Mouse (Mus musculus) kidney, adult 2 months (tissue): ENCODE measurements around the gene Zgpat. TPM values are rescaled to one million over a fixed set of nuclear protein-coding genes. Genes with fewer than 3 reads are reported as not detected.

Experiments used
- DNase-seq: peaks from one replicate; pipeline ENCODE4 v3.0.0; 2021
- H3K27ac ChIP-seq: fragments of 200-500 bp; 2 replicates; pipeline ENCODE4 v1.5.1; 2012; ENCODE audit warnings: low read depth, low read length, control low read depth, inconsistent platforms; ENCODE audit not compliant: insufficient read depth
- H3K27me3 ChIP-seq: fragments of 200-500 bp; replicated peaks from 2 replicates; pipeline ENCODE4 v1.6.1; 2012; ENCODE audit warnings: mild to moderate bottlenecking, moderate library complexity, low read length, inconsistent platforms; ENCODE audit not compliant: control insufficient read depth, insufficient read depth
- H3K36me3 ChIP-seq: fragments of 200-500 bp; 2 replicates; pipeline ENCODE4 v1.6.1; 2012; ENCODE audit warnings: mild to moderate bottlenecking, moderate library complexity, low read length, inconsistent platforms; ENCODE audit not compliant: control insufficient read depth, insufficient read depth
- H3K4me1 ChIP-seq: fragments of 200-500 bp; 2 replicates; pipeline ENCODE4 v1.6.1; 2011; ENCODE audit warnings: low read length; ENCODE audit not compliant: control insufficient read depth, insufficient read depth
- H3K4me3 ChIP-seq: fragments of 200-500 bp; 2 replicates; pipeline ENCODE4 v1.5.1; 2011; ENCODE audit warnings: mild to moderate bottlenecking, low read depth, low read length, control low read depth; ENCODE audit not compliant: insufficient read depth
- CTCF ChIP-seq: fragments of 200-500 bp; conservative IDR thresholded peaks from 2 replicates; pipeline ENCODE4 v1.5.1; 2011; ENCODE audit warnings: low read depth, mild to moderate bottlenecking, control low read depth, low read length, moderate library complexity, mixed read lengths; ENCODE audit not compliant: insufficient read depth, insufficient read length
- POLR2A ChIP-seq: fragments of 200-500 bp; IDR thresholded peaks from one replicate; pipeline ENCODE4 v1.6.1; 2011; ENCODE audit warnings: low read depth, low read length, control low read depth
- WGBS: fragments of 180-500 bp; shearing (Covaris S2); methylation state at CpG from one replicate; pipeline ENCODE4 v1.1.7; 2018; 5-methylcytosine and 5-hydroxymethylcytosine counted together
- polyA plus RNA-seq: library from polyadenylated mRNA; depleted of rRNA; stranded (reverse); fragments of >200 nt; gene quantifications from 2 replicates; pipeline ENCODE4 v1.2.3, GENCODE M21; 2012

The Zgpat gene
- polyA plus RNA-seq, 1 experiment = 29.6 TPM

GRCm38 (mm10) chr2:181392600-181393213, 28.0 kb downstream of the Zgpat start:
- H3K27ac ChIP-seq = no peak overlapping the region
- H3K4me1 ChIP-seq = no peaks in the 10 kb centered on the region
- 29% methylated on average over 4 of the region's 4 CpGs for WGBS
- no peaks in the 10 kb centered on the region for H3K27me3 ChIP-seq
- no peak overlapping the region for H3K4me3 ChIP-seq
- H3K36me3 ChIP-seq = no peaks in the 10 kb centered on the region
- TF ChIP-seq POLR2A = no peak
- peak; percentile 94 for TF ChIP-seq CTCF
- DNase-seq = peak; percentile 88

- H3K4me1 ChIP-seq = no peaks in the 10 kb centered on the region
- WGBS = 93% methylated on average over 3 of the region's 3 CpGs
- no peak for DNase-seq
- no peak overlapping the region for H3K27ac ChIP-seq
- H3K36me3 ChIP-seq = no peaks in the 10 kb centered on the region
- no peaks in the 10 kb centered on the region for H3K27me3 ChIP-seq
- no peak for TF ChIP-seq POLR2A
- TF ChIP-seq CTCF = no peak
- no peak overlapping the region for H3K4me3 ChIP-seq
These were observed 29.4 kb downstream of the Zgpat start for GRCm38 (mm10) chr2:181394086-181394485.

- Histone ChIP-seq H3K27ac (no peak overlapping the region), H3K36me3 (no peaks in the 10 kb centered on the region), H3K4me1 (no peaks in the 10 kb centered on the region), H3K4me3 (no peak overlapping the region), H3K27me3 (no peaks in the 10 kb centered on the region)
- 58% methylated on average over 5 of the region's 5 CpGs for WGBS
- peak; percentile 19 for DNase-seq
- TF ChIP-seq POLR2A (no peak), CTCF (no peak)
These were observed 32.6 kb downstream of the Zgpat start for GRCm38 (mm10) chr2:181397207-181397761.

GRCm38 (mm10) chr2:181401497-181401896, 36.8 kb downstream of the Zgpat start:
- Histone ChIP-seq H3K4me1 (no peaks in the 10 kb centered on the region), H3K4me3 (no peak overlapping the region), H3K27ac (no peak overlapping the region), H3K36me3 (no peaks in the 10 kb centered on the region), H3K27me3 (no peaks in the 10 kb centered on the region)
- TF ChIP-seq CTCF (no peak), POLR2A (no peak)
- 29% methylated on average over 1 of the region's 1 CpGs for WGBS
- DNase-seq = no peak

GRCm38 (mm10) chr2:181403722-181404121, 39.0 kb downstream of the Zgpat start:
- H3K36me3 ChIP-seq = no peaks in the 10 kb centered on the region
- H3K4me1 ChIP-seq = no peaks in the 10 kb centered on the region
- no peak overlapping the region for H3K27ac ChIP-seq
- no peak for DNase-seq
- H3K4me3 ChIP-seq = no peak overlapping the region
- H3K27me3 ChIP-seq = no peaks in the 10 kb centered on the region
- WGBS = 93% methylated on average over 3 of the region's 3 CpGs
- no peak for TF ChIP-seq CTCF

GRCm38 (mm10) chr2:181409643-181410042, 44.9 kb downstream of the Zgpat start:
- DNase-seq = peak; percentile 16
- 80% methylated on average over 7 of the region's 7 CpGs for WGBS
- H3K27ac ChIP-seq = no peak overlapping the region
- no peaks in the 10 kb centered on the region for H3K4me1 ChIP-seq
- H3K4me3 ChIP-seq = no peak overlapping the region
- H3K27me3 ChIP-seq = no peaks in the 10 kb centered on the region
- no peaks in the 10 kb centered on the region for H3K36me3 ChIP-seq
- TF ChIP-seq CTCF (no peak), POLR2A (no peak)

- DNase-seq = peak; percentile 82
- Histone ChIP-seq H3K27me3 (no peaks in the 10 kb centered on the region), H3K36me3 (no peaks in the 10 kb centered on the region), H3K4me1 (no peaks in the 10 kb centered on the region), H3K27ac (no peak overlapping the region), H3K4me3 (no peak overlapping the region)
- WGBS = 38% methylated on average over 4 of the region's 4 CpGs
- TF ChIP-seq POLR2A (no peak), CTCF (peak; percentile 91)
These were observed 46.2 kb downstream of the Zgpat start for GRCm38 (mm10) chr2:181410760-181411473.
